ENCODE assay signal across 13 mouse cellular contexts in the genomic region with DNA sequence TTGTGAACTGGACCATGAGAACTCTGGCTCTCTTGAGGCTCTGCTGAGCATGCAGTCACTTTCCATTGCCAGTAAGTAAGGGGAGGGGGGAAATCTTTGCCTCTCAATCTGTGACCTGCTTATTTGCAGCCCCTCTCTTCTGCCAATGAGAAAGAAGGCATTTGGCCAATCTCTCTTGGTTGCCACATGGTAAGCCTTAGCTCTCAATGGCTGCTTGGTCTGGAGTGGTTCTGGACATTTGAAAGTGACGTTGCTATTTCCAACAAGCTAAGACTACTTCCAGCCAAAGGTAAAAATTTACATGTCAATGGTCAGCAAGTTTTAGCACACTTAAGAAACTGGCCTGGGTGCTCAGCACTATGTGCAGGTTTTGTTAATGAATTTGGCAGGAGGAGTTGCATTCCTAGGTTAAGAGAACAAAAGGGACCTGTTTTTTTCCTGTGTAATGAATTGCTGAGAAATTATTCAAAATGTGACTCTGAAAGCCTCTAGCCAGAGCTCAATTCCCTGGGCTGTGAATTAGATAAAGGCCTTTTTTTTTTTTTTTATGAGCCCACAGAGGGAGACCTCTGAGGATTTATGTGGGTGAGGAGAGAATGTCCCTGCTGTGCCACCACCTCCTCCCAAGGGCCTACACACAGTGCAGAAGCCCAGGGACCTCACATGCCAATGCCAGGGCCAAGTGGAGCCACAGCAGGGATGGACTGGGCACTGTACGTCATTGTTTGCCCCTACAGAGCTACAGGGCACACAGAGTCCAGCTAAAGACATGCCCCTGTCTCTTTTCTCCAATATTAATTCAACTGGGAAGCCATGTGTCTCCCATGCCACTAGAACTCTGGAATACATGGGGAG.
DNase-seq lines count a peak whose midpoint lies in the region; ATAC-seq lines count a peak whose summit lies in the region.
"Had no signal": no experiment of that assay in that cellular context is flagged by ENCODE, and none has a peak within 500 bp of the region (broad histone marks: within the 10 kb centered on the region; RNA-seq: fewer than 3 reads in every experiment).

No protein-coding gene starts in this region.

- DNase-seq in cerebellum, postnatal 10 days = peak; percentile 89 to 92
- no peak for DNase-seq in cerebellum, adult 18-20 months
- DNase-seq in kidney, adult 9 months = peak; percentile 57
- DNase-seq in R1 (ENCODE audit: low read depth, low spot score) = peak; percentile 84
- peak; percentile 8 to 45 for DNase-seq in kidney, postnatal 36 days
- no peak for DNase-seq in embryo, embryonic 9.5 days (ENCODE audit: extremely low spot score)
- no peak for DNase-seq in lung, postnatal 4 days
- DNase-seq: lung, postnatal 36 days had no signal

- no peak overlapping the region for H3K4me2 ChIP-seq in kidney, embryonic 16.5 days (replicated peaks; ENCODE audit: low read depth, low read length)
- H3K4me2 ChIP-seq: embryonic facial prominence, embryonic 12.5 days; limb, embryonic 15.5 days had no signal

- H3K27me3 ChIP-seq in kidney, embryonic 16.5 days (ENCODE audit: insufficient read depth, low read length) = no peaks in the 10 kb centered on the region
- H3K27me3 ChIP-seq: embryonic facial prominence, embryonic 12.5 days; limb, embryonic 15.5 days; Patski had no signal

- no peak overlapping the region for H3K9ac ChIP-seq in kidney, embryonic 16.5 days (replicated peaks; ENCODE audit: low read length)
- H3K9ac ChIP-seq: embryonic facial prominence, embryonic 12.5 days; limb, embryonic 15.5 days had no signal

- peaks cover 5% of the 10 kb centered on the region; the same call in 1 of the 2 replicates for H3K4me1 ChIP-seq in kidney, embryonic 16.5 days (ENCODE audit: insufficient read depth, low read length)
- H3K4me1 ChIP-seq: embryonic facial prominence, embryonic 12.5 days had no signal

- ATAC-seq in kidney, embryonic 16.5 days (ENCODE audit: low FRiP score, low TSS enrichment) = no peak
- ATAC-seq: Patski had no signal

- WGBS in kidney, embryonic 16.5 days = 70% methylated on average over 2 of the region's 2 CpGs

- H3K27ac ChIP-seq in kidney, embryonic 16.5 days (ENCODE audit: low read length) = no peak overlapping the region
- H3K27ac ChIP-seq: embryonic facial prominence, embryonic 12.5 days; kidney, postnatal 0 days; limb, embryonic 15.5 days had no signal

- H3K36me3 ChIP-seq in kidney, embryonic 16.5 days (ENCODE audit: insufficient read depth, low read length) = no peaks in the 10 kb centered on the region
- H3K36me3 ChIP-seq: embryonic facial prominence, embryonic 12.5 days; limb, embryonic 15.5 days had no signal

- no peaks in the 10 kb centered on the region for H3K9me3 ChIP-seq in kidney, embryonic 16.5 days (ENCODE audit: low read length)
- H3K9me3 ChIP-seq: embryonic facial prominence, embryonic 12.5 days; limb, embryonic 15.5 days had no signal

- no peak overlapping the region for H3K4me3 ChIP-seq in kidney, embryonic 16.5 days (ENCODE audit: low read length)
- H3K4me3 ChIP-seq: embryonic facial prominence, embryonic 12.5 days; limb, embryonic 15.5 days had no signal

Comparison
In these comparisons a context has a peak if more than half of its experiments do, and no peak if none do; other contexts are left out.
1. DNase-seq: peak in cerebellum, postnatal 10 days (2 of 2), kidney, adult 9 months (single experiment), R1 (single experiment) and kidney, postnatal 36 days (2 of 2); none in cerebellum, adult 18-20 months (0 of 2), embryo, embryonic 9.5 days (single experiment) and lung, postnatal 4 days (0 of 2).